Mouse (Mus musculus): ENCODE results near the gene Cnn2. TPM values are rescaled to one million over a fixed set of nuclear protein-coding genes. Genes with fewer than 3 reads are reported as not detected.
A peak's percentile ranks its signal among the peaks of the same experiment; 100 is the strongest.

Cnn2 gene
- polyA plus RNA-seq, 1 experiment from 2014 or later: 199 TPM

DNA sequence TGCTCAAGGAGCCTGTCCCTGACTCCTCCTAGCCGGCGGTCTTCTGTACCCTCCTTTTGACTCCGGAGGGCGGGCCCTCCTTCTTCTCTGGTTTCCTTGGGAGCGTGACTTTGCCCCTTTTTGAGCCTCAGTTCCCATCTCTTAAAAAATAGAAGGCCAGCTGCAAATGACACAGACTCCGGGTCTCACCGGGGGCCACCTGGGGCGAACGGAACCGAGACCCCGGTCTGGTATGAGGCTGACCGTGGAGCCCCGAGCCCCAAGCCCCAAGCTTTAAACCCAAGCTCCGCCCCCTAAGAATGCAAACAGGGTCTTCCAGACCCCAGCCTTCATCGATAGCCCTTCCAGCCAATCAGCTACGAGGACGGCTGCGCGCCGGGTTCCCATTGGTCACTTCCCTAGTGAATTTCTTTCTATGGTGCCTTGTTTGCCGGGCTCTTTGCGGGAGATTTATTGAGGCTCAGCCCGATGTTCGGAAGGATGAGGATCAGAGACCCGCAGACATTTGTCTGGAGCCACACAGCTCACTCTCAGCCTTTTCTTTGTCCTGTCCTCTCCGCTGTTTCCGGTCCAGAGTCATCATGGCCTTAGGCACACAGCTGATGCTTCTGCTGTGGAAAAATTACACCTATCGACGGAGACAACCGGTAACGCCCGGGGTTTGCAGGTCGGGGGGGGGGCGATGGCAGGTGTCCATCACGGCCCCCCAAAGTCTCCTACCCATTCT is 8.8 kb downstream of the Cnn2 start:
- no peaks in the 10 kb centered on the region; the same call in 1 of the 2 replicates for H3K9me3 ChIP-seq (replicated peaks)
- WGBS: 1% methylated on average over 35 of the region's 35 CpGs
- H3K4me1 ChIP-seq: peaks cover 31% of the 10 kb centered on the region
- peaks cover 17% of the 10 kb centered on the region; the same call in 1 of the 2 replicates for H3K36me3 ChIP-seq
- H3K27ac ChIP-seq (replicated peaks): peak overlapping the region; percentile 82
- H3K27me3 ChIP-seq (ENCODE audit: low read depth, poor library complexity, severe bottlenecking): peaks cover 45% of the 10 kb centered on the region
- H3K4me3 ChIP-seq: peak overlapping the region; percentile 61
- peak; percentile 92 for DNase-seq (ENCODE audit: low spot score)

DNA sequence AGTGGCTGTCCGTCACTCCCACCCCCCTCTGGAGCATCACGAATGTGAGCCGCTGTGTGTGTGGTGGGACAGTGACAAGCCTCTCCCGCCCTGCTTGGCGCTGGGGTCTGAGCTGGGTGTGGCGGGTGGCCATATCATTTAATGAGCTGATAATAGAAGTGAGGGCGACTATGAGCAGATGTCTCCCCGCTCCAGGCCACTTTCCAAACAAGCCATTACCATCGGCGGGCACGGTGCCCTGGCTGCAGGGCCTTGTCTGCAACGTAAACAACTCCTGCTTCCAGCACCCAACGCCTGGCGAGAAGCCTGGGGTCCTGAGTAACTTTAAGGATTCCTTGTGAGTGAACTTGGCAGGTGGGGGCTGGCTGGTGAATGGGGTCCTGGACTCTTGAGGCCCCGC is 9.4 kb downstream of the Cnn2 start:
- H3K27me3 ChIP-seq (ENCODE audit: low read depth, poor library complexity, severe bottlenecking): peaks cover 52% of the 10 kb centered on the region
- 6% methylated on average over 15 of the region's 15 CpGs for WGBS
- no peak for DNase-seq (ENCODE audit: low spot score)

DNA sequence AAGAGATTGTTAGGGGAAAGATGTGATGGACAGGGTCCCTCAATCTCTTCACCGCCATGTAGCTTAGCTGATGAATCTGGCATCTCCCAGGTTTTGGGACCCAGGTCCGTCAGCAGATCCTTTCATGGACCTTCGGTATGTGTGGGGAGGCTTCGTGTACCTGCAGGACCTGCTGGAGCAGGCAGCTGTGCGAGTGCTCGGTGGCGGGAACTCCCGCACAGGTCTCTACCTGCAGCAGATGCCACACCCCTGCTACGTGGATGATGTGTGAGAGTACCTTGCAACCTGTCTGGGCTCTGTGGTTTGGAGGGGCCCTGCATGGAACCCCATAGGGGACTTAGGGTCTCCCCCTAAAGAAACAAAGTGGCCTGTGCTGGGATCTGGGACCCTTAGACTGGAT is 13.6 kb downstream of the Cnn2 start:
- peaks cover 79% of the 10 kb centered on the region for H3K27me3 ChIP-seq (ENCODE audit: low read depth, poor library complexity, severe bottlenecking)
- no peak overlapping the region for H3K27ac ChIP-seq (replicated peaks)
- WGBS: 79% methylated on average over 9 of the region's 9 CpGs
- H3K4me3 ChIP-seq: no peak overlapping the region
- DNase-seq (ENCODE audit: low spot score): no peak
- H3K9me3 ChIP-seq (replicated peaks): no peaks in the 10 kb centered on the region
- no peaks in the 10 kb centered on the region for H3K36me3 ChIP-seq
- peaks cover 31% of the 10 kb centered on the region for H3K4me1 ChIP-seq

More for the DNA sequence above, 9.4 kb downstream of the Cnn2 start:
- Histone ChIP-seq H3K4me1 (peaks cover 37% of the 10 kb centered on the region), H3K4me3 (peak overlapping the region; percentile 61), H3K27ac (replicated peaks) (peak overlapping the region; percentile 82), H3K9me3 (replicated peaks) (no peaks in the 10 kb centered on the region), H3K36me3 (peaks cover 12% of the 10 kb centered on the region; the same call in 1 of the 2 replicates)

DNA sequence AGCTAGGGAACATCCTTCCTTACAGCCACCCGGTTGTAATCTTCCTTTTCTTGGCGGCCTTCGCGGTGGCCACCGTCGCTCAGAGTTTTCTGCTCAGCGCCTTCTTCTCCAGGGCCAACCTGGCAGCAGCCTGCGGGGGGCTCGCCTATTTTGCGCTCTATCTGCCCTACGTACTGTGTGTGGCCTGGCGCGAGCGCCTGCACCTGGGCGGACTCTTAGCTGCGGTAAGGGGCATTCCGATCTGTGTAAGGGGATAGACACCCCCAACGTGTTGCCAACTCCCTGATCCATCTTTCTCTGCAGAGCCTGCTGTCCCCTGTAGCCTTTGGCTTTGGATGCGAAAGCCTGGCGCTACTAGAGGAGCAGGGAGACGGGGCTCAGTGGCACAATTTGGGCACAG is 14.4 kb downstream of the Cnn2 start:
- H3K4me1 ChIP-seq: peaks cover 25% of the 10 kb centered on the region
- no peak overlapping the region for H3K4me3 ChIP-seq
- no peaks in the 10 kb centered on the region for H3K9me3 ChIP-seq (replicated peaks)
- H3K36me3 ChIP-seq: 0 out of 2 replicates have a peak, but pooled peaks cover under 1% of the 10 kb centered on the region
- no peak overlapping the region for H3K27ac ChIP-seq (replicated peaks)
- WGBS: 23% methylated on average over 21 of the region's 21 CpGs
- no peak for DNase-seq (ENCODE audit: low spot score)
- H3K27me3 ChIP-seq (ENCODE audit: low read depth, poor library complexity, severe bottlenecking): peaks cover 79% of the 10 kb centered on the region

DNA sequence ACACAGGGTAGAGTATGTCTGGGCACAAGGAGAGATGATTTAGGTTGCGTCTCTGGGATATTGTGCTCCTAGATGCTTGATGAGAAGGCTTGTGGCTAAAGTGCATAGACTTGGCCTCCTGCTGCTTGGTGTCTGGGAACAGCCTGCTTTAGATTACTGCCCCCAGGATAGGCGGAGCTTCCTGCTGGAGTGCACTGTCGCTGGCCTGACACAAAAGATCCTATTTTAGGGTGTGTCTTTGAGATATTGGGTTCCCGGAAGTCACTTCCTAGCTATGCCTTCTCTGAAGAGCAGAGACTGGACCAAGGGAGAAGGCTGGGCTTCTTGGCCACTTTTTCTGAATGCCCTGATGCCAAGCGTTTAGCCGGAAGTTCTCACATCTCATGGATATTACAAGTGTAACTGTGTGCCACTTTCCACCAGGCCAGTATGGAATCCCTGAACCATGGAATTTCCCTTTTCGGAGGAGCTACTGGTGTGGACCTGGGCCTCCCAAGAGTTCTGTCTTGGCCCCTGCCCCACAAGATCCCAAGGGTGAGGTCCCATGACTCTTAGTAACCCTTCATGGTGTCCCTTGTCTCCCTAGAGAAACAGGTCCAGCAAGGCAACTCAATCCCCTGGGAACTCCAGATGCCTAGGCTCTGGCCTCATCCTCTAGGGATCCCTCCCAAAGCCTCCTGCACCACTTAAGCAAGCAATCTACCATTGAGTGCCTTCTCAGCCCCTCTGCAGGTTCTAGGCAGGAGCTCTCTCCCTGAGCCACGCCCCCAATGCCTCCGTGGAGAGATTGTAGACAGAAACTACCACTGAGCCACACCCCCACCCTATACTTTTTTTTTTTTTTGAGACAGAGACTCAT is 15.2 kb downstream of the Cnn2 start:
- H3K36me3 ChIP-seq: peaks cover 8% of the 10 kb centered on the region; the same call in 1 of the 2 replicates
- 62% methylated on average over 9 of the region's 9 CpGs for WGBS
- no peaks in the 10 kb centered on the region for H3K9me3 ChIP-seq (replicated peaks)
- peaks cover 71% of the 10 kb centered on the region for H3K27me3 ChIP-seq (ENCODE audit: low read depth, poor library complexity, severe bottlenecking)
- peaks cover 17% of the 10 kb centered on the region for H3K4me1 ChIP-seq
- no peak overlapping the region for H3K27ac ChIP-seq (replicated peaks)
- DNase-seq (ENCODE audit: low spot score): no peak
- H3K4me3 ChIP-seq: no peak overlapping the region

DNA sequence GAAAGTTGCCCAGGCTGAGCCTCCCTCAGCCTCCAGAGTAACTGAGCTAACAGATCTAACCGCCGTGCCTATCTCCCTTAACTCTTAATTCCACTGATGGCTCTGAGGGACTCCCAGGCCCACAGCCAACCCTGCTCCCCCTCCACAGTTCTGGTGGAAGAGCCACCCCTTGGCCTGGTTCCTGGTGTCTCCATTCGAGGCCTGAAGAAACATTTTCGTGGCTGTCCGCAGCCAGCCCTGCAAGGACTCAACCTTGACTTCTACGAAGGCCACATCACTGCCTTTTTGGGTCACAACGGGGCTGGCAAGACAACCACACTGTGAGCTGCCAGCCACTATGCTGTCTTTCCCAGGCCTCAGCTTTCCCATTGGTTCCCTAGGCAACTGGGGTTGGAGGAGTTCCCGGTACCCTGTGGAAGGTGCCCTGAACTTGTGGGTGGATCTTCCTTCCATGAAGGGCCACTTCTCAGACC is 15.9 kb downstream of the Cnn2 start:
- DNase-seq (ENCODE audit: low spot score): no peak
- Histone ChIP-seq H3K27me3 (ENCODE audit: low read depth, poor library complexity, severe bottlenecking) (peaks cover 65% of the 10 kb centered on the region), H3K36me3 (peaks cover 15% of the 10 kb centered on the region; the same call in 1 of the 2 replicates), H3K4me3 (no peak overlapping the region), H3K9me3 (replicated peaks) (no peaks in the 10 kb centered on the region), H3K27ac (replicated peaks) (no peak overlapping the region), H3K4me1 (peaks cover 16% of the 10 kb centered on the region)
- 94% methylated on average over 8 of the region's 8 CpGs for WGBS

DNA sequence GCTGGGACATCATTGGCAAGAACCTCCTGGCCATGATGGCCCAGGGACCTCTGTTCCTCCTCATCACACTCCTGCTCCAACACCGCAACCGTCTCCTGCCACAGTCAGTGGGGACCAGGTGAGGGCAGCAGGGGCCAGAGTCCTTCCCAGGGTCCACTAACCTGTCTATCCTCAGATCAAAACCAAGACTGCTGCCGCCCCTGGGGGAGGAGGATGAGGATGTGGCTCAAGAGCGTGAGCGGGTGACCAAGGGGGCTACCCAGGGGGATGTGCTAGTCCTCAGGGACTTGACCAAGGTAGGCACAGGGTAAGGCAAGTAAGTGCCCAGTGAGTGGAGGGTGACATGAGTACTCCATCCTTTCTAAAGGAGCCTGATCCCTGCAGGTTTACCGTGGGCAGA is 23.4 kb downstream of the Cnn2 start:
- Histone ChIP-seq H3K4me3 (no peak overlapping the region), H3K27ac (replicated peaks) (no peak overlapping the region), H3K9me3 (replicated peaks) (peaks cover 23% of the 10 kb centered on the region), H3K4me1 (peaks cover 11% of the 10 kb centered on the region), H3K36me3 (peaks cover 43% of the 10 kb centered on the region), H3K27me3 (ENCODE audit: low read depth, poor library complexity, severe bottlenecking) (peaks cover 61% of the 10 kb centered on the region)
- no peak for DNase-seq (ENCODE audit: low spot score)
- 90% methylated on average over 6 of the region's 6 CpGs for WGBS

DNA sequence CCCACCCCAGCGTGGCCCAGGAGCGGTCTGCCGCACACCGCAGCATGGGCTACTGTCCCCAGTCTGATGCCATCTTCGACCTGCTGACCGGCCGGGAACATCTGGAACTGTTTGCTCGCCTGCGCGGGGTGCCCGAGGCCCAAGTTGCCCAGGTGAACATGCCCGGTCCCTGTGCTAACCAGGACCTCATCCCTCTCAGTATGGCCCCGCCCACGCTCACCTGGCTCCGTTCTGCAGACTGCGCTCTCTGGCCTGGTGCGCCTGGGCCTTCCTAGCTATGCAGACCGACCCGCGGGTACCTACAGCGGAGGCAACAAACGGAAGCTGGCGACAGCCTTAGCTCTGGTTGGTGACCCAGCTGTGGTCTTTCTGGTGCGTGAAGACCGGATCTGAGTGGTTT is 25.2 kb downstream of the Cnn2 start:
- Histone ChIP-seq H3K36me3 (peaks cover 35% of the 10 kb centered on the region), H3K27ac (replicated peaks) (no peak overlapping the region), H3K4me3 (0 out of 2 replicates have a peak overlapping the region, but pooled peaks have one; percentile 3), H3K27me3 (ENCODE audit: low read depth, poor library complexity, severe bottlenecking) (peaks cover 69% of the 10 kb centered on the region), H3K9me3 (replicated peaks) (peaks cover 23% of the 10 kb centered on the region), H3K4me1 (peaks cover 14% of the 10 kb centered on the region)
- DNase-seq (ENCODE audit: low spot score): no peak
- WGBS: 33% methylated on average over 25 of the region's 25 CpGs

DNA sequence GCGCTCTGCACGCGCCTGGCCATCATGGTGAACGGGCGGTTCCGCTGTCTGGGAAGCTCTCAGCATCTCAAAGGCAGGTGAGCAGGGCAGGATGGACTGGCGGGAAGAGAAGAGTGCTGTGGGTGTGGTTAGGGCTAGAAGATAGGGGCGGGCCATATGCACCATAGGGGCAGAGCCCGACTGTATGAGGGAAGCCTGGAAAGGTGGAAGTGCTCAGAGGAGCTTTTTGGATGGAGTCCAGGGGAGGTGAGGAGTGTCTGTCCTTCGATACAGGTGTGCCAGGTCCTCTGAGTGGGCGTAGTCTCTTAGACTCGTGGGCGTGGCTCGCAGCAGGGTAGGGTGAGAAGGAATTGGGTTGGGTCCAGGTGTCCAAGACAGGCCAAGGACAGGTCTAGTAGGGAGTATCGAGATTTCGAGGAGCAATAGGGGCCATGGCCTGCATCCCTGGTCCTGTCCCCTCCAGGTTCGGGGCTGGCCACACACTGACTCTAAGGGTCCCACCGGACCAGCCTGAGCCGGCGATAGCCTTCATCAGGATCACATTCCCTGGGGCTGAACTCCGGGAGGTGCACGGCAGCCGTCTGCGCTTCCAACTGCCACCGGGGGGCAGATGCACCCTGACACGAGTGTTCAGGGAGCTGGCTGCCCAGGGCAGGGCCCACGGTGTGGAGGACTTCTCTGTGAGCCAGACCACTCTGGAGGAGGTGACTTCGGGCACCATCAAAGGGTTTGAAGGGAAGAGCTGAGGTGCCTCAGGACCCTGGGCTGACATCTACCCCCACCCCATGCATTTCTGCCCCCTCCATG is 26.3 kb downstream of the Cnn2 start:
- Histone ChIP-seq H3K27me3 (ENCODE audit: low read depth, poor library complexity, severe bottlenecking) (peaks cover 80% of the 10 kb centered on the region), H3K27ac (replicated peaks) (no peak overlapping the region), H3K9me3 (replicated peaks) (peaks cover 22% of the 10 kb centered on the region), H3K4me1 (peaks cover 25% of the 10 kb centered on the region), H3K4me3 (no peak overlapping the region), H3K36me3 (peaks cover 24% of the 10 kb centered on the region)
- WGBS: 26% methylated on average over 28 of the region's 28 CpGs
- no peak for DNase-seq (ENCODE audit: low spot score)

DNA sequence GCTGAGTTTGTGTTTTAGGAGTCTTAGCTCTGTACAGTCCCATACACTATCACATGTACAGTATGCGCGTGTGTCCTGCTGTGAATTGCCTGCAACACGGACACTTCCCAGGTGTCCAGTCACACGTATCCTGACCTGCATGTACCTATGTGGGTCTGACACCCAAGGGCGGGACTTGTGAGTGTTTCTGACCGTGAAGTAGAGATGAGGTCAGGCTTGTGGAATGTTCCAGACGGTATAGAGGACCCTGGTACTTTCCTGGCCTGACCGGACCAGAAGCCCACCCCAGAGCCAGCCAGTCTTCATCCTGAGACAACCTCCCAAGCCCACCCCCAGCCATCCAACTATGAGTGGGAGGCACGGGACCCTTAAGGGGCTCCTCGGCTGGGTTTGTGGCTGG is 27.2 kb downstream of the Cnn2 start:
- H3K27me3 ChIP-seq (ENCODE audit: low read depth, poor library complexity, severe bottlenecking): peaks cover 89% of the 10 kb centered on the region
- DNase-seq (ENCODE audit: low spot score): no peak
- H3K4me1 ChIP-seq: peaks cover 34% of the 10 kb centered on the region
- no peak overlapping the region for H3K27ac ChIP-seq (replicated peaks)
- no peak overlapping the region for H3K4me3 ChIP-seq
- H3K36me3 ChIP-seq: peaks cover 16% of the 10 kb centered on the region
- WGBS: 87% methylated on average over 10 of the region's 10 CpGs
- peaks cover 13% of the 10 kb centered on the region for H3K9me3 ChIP-seq (replicated peaks)

DNA sequence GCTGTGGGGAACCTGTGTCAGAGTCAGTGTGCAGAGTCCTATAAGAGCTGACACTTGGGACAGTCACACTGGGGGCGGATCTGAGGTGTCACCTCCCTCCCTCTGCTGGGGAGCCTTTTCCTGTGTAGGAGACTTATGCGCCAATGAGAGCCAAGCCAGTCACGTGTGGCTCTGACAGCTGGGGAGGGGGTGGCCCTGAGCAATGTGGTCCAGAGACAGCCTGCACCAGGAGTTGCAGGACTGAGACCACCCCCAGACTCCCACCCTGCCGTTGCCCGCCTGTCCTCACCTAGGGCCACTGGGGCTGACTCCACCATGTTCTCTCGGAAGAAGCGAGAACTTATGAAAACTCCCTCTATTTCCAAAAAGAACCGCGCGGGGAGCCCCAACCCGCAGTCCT is 28.1 kb downstream of the Cnn2 start, which contains the start of gene Arhgap45:
TSS of gene Arhgap45 (plus strand) at position 143 of the 400 bp plus-strand sequence.
- 0 out of 2 replicates have a peak within 1 kb of the TSS, but pooled peaks have one; percentile 2 for H3K4me3 ChIP-seq
- H3K27me3 ChIP-seq (ENCODE audit: low read depth, poor library complexity, severe bottlenecking): peaks cover 94% of the 10 kb centered on the region
- 0 out of 2 replicates have a peak within 1 kb of the TSS, but pooled peaks have one; percentile 28 for H3K27ac ChIP-seq (replicated peaks)
- H3K36me3 ChIP-seq: peaks cover 7% of the 10 kb centered on the region
- 71% methylated on average over 11 of the region's 11 CpGs for WGBS
- peaks cover 35% of the 10 kb centered on the region for H3K4me1 ChIP-seq
- peaks cover 4% of the 10 kb centered on the region; the same call in 1 of the 2 replicates for H3K9me3 ChIP-seq (replicated peaks)
- DNase-seq (ENCODE audit: low spot score): no peak

DNA sequence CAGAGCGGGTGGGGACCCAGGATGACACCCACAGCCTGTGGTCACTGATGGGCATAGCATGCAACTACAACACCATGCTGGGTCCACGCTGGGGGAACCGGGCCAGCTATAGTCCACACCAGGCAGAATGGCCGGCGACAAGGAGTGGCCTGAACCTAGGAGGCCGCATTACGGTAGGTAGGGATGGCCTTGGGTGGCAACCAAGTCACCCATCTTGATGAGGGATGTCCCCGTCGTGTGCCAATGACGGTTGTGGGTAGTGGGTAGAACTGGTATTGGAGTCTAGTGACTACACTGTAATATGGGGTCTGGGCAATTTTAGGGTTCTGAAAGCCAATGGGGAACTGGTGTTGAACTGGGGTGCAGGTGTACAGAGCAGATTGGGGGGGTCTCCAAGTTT is 28.5 kb downstream of the Cnn2 start:
- WGBS: 89% methylated on average over 10 of the region's 10 CpGs
- H3K4me3 ChIP-seq: no peak overlapping the region

More for the DNA sequence above, 28.5 kb downstream of the Cnn2 start:
- Histone ChIP-seq H3K27ac (replicated peaks) (0 out of 2 replicates have a peak overlapping the region, but pooled peaks have one; percentile 28), H3K27me3 (ENCODE audit: low read depth, poor library complexity, severe bottlenecking) (peaks cover 89% of the 10 kb centered on the region), H3K36me3 (peaks cover 2% of the 10 kb centered on the region; the same call in 1 of the 2 replicates), H3K4me1 (peaks cover 35% of the 10 kb centered on the region), H3K9me3 (replicated peaks) (no peaks in the 10 kb centered on the region)
- no peak for DNase-seq (ENCODE audit: low spot score)
